Mouse (Mus musculus): ENCODE results near the gene Pbx4. TPM values are rescaled to one million over a fixed set of nuclear protein-coding genes. Genes with fewer than 3 reads are reported as not detected.

The Pbx4 gene
- total RNA-seq, 4 experiments from 2014 or later: not detected

DNA sequence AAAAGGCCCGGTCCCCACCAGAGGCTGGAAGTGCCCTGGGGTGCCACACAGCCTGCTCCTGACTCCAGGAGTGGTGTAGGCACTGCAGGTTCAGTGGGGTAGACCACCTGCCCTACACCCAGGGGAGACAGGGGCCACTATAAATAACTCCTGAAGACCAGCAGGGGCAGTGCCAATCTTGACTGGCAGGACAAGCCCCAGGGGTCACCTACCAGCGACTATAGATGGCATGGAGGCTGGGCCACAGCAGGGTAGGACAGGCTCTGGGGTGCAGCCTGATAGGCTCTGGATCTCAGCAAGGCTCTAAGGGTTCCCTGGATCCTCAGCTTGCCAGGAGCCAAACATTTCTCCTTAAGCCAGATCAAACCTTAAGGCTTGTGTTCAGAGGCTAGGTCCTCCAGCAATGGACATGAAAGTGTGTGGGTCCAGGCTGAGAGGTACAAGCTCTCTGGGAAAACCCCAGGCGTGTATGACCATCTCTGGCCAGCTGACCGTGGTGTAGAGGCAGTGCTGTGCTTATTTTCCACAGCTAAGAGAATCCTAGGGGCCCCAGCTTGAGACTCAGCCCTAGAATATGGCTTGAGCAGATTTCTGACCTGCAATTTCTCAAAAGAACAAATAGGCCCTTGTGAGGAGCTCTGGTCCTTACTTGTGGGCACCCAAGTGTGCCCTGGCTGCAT, 63.6 kb downstream of the Pbx4 start:
- no peak for DNase-seq (ENCODE audit: low spot score in 2 of 2)

DNA sequence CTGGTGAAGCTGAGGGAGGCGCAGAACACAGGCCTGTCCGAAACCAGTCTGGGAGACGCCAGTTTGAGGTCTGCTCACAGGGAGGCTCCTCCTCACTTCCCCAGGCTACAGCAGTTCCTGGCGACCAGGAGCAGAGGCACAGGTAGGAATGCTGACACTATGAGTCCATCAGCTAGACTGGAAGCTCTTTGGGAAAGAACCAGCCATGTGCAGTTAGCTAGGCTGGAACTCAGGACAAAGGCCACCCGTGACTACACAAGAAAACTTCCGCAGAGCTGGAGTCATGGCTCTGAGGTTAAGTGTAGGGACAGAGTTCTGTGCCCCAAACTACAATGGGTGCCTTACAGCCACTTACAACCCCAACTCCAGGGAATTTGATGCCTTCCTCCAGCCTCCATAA, 65.6 kb downstream of the Pbx4 start:
- no peak for DNase-seq (ENCODE audit: low spot score in 2 of 2)

DNA sequence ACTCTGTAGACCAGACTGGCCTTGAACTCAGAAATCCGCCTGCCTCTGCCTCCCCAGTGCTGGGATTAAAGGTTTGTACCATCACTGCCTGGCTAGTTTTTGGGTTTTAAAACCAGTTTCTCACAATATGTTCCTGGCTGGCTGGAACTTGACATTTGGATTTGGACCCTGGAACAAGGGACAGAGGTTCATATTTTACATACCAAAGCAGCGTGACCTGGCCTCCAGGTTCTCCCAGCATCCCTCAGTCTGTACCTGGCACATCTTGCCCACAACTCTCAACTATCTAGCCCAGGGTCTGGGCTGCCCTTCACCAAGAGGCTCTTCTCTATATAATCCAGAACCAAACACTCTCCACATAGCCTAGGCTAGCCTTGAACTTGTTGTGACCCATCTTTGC, 67.6 kb downstream of the Pbx4 start:
- DNase-seq (ENCODE audit: low spot score in 2 of 2): no peak

DNA sequence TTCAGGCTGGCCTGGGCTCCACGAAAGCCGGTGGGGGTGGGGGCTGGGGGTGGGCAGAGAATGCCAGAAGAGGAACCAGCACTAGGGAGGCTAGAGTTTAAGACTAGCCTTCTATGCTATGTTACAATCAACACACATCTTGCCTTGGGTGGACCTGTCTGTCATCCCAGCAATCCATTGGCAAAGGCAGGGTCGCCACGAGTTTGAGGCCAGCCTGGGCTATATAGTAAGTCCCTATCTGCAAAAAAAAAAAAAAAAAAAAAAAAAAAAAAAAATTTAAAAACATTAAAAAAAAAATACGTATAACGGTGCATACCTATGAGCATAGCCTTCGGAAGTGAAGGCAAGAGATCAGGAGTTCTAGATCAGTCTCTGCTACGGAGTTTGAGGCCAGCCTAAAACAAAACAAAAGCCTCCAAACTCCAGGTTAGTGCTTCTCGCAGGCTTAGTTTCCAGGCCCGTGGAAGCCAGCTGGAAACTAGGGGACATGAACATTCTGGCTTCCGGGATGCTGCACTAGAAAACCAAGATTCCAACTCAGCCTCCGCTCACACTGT, 68.7 kb downstream of the Pbx4 start:
- DNase-seq (ENCODE audit: low spot score in 2 of 2): no peak

DNA sequence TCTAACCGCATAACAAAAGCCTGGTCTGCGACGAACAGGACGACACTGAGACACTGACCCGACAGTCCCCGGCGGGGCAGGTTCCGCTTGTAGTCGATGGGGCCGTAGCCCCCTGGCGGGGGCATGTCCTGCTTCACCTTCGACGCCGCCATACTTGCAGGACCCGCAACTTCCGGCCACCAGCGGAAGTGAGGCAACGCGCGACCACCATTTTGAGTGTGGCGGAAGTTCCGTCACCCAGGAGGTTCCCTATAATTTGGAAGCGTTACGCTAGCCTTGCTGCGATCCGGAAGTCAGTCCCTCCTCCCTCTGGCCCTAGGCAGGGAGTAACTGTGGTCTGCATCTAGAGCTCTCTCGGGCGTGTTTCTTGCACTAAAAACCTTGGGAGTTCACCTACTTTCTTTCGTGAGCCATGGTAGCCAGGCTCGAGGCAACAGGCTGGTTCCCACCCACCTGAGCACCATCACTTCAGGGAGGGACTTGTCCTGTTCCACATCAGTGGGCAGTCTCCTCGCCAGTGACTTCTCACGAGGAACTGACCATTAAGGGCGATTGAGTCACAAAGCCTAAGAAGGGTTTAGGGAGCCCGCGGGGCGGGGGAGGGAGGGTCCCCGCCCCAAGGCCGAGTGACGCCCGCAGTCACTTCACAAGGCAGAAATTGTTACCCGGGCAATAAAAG, 69.3 kb downstream of the Pbx4 start:
- peak; percentile 94 to 95 for DNase-seq (ENCODE audit: low spot score in 2 of 2)

DNA sequence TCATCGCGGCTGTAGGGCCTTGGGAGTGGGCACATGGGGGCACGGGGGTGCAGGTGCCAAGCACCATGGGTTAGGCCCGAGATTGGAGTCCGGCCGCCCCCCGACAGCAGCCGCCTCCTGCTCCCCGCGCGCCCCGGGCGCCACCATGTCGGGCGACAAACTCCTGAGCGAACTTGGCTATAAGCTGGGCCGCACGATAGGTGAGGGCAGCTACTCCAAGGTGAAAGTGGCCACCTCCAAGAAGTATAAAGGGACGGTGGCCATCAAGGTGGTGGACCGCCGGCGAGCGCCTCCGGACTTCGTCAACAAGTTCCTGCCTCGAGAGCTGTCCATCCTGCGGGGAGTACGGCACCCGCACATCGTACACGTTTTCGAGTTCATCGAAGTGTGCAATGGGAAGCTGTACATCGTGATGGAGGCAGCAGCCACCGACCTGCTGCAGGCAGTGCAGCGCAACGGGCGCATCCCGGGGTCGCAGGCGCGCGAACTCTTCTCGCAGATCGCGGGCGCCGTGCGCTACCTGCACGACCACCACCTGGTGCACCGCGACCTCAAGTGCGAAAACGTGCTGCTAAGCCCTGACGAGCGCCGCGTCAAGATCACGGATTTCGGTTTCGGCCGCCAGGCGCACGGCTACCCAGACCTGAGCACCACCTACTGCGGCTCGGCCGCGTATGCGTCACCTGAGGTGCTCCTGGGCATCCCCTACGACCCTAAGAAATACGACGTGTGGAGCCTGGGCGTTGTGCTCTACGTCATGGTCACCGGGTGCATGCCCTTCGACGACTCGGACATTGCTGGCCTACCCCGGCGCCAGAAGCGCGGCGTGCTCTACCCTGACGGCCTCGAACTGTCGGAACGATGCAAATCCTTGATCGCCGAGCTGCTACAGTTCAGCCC, 70.1 kb downstream of the Pbx4 start, which contains the start of the genes Tssk6, Ndufa13 and Yjefn3:
TSS of gene Tssk6 (plus strand) at position 22 of the 900 bp plus-strand sequence.
TSS of gene Ndufa13 (minus strand) at position 396 of the 900 bp plus-strand sequence.
TSS of gene Yjefn3 (minus strand) at position 550 of the 900 bp plus-strand sequence.
- peak in 1 of 2 experiments; percentile 28 for DNase-seq (ENCODE audit: low spot score in 2 of 2)

DNA sequence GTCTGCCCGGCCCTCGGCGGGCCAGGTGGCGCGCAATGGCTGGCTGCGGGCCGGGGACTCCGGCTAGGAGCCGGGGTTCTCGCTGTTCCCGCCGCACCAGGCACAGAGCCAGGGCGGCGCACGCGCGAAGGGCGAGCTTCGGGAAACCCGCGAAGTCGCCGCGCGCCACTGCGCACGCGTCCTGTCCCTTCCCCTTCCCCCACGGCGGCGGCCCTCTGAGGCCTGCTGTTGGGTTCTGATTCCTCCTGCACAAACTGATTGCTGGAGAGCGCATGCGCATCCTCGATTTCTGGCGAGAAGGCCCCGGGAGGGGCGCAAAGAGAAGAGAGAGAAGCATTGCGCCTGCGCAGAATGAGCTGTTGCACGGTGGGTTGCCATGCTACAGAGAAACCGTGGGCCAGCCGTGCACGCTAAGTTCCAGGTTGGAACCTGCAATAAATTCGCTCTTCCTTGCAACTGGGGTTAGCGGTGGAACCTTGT, 70.8 kb downstream of the Pbx4 start:
- peak; percentile 96 to 99 for DNase-seq (ENCODE audit: low spot score in 2 of 2)

DNA sequence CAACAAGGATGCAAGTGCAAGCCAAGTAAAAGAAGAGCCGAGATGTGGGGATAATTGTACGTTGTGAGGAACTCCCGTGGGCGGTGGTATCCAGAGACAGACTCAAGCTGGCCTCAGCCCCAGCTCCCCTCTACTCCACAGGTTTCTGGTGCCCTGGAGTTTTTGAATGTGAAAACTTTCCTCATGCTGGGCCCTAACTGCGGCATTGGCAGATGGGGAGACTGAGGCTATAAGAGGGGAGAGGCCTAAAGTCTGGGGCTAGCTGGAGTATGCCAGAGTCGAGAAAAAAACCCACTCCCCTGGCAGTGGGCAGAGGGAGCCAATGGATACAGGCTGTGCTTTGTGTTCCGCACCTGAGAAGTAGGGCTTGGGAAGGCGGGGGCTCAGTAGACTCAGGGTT, 71.8 kb downstream of the Pbx4 start:
- DNase-seq (ENCODE audit: low spot score in 2 of 2): no peak

DNA sequence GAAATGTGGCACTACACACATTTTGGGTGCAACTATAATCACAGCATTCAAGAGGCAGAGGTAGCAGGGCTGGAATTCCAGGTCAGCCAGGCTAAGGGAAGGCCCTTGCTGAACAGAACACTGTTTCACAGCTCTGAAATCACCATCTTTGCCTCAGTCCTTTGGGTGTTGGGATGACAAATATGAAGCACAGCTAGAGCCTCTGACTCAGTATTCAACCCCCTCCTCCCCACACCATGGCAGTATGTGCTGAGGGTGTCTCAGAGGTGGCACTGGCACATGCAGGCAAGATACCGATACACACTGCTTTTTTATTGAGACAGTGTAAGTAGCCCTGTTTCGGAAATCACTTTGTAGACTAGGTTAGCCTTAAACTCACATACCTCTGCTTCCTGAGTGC, 74.0 kb downstream of the Pbx4 start:
- no peak for DNase-seq (ENCODE audit: low spot score in 2 of 2)

DNA sequence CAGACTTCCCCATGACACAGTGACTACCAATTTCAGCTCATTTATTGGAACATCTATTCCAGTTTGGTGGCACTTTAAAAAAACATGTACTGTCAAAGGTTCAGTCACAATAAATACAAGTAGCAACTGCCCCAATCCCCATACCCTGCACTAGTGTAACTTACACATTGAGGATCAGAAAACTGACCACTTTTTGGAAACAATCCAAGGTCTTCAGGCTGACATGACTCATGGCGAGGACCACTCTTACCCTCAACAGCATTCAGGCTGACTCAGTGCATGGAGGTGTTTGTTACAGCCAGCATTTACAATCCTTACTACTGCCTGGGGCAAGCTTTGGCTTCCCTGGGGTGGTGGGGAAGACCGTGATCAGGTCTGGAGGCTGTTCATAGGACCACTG, 74.8 kb downstream of the Pbx4 start:
- DNase-seq (ENCODE audit: low spot score in 2 of 2): no peak

DNA sequence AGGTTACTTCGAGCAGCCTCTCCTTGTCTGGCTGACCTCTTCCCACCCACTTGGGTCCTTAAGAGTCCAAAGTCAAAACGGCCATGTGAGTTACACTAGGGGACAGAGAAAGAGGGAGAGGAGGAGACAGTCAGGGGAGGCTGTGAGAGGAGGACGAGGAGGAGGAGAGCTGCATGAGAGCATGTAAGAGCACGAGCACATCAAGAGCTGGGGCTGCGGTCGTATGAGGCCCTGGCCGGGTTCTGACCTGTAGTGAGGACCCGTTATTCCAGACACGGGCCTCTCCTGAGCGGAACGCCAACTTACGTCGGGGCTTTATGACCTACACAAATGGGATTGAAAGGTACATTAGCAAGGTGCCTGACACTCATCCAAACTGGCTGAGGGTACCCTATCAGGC, 79.6 kb downstream of the Pbx4 start:
- no peak for DNase-seq (ENCODE audit: low spot score in 2 of 2)

DNA sequence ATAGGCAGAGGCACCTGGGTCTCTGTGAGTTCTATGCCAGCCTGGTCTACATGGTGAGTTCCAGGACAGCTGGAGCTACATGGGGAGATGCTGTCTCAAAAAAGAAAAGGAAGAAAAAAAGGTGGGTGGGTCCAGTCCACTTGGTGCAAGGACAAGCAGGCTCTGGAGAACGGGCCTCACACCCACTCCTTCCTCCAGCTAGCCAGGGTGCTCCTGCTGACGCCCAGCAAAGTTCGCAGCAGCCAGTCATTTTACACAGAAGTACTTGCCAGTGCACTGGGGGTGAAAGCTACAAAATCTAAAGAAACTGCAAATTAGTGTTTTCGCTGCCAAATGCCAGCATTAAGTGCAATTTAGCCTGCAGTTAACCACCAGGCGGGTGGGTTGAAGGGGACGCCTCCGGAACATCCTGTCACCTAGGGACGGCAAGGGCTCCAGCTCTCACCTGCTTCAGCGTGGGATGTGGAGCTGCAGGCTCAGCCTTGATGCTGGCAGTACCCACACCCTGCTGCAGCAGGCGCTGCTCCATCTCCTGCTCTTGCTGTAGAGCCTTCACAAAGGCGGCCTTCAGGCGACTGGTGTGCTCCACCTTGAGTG, 80.3 kb downstream of the Pbx4 start:
- DNase-seq (ENCODE audit: low spot score in 2 of 2): no peak

DNA sequence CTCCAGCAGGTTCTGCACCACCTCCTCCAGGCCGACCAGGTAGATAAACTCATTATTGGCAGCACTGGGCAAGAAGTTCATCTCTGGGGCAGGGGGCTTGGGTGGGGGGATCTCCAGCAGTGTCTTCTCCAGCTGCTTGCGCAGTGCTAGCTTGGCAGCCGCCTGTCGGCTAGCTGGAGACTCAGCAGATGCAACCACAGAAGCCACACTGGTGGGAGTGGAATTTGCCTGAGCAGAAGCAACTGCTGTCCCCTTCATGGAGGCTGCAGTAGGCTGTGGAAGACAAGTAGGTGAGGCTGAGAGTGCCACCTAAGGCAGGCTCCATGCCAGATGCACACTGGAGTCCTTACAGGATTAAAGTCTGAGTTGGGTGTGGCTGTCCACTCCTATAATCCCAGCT, 82.2 kb downstream of the Pbx4 start:
- no peak for DNase-seq (ENCODE audit: low spot score in 2 of 2)

DNA sequence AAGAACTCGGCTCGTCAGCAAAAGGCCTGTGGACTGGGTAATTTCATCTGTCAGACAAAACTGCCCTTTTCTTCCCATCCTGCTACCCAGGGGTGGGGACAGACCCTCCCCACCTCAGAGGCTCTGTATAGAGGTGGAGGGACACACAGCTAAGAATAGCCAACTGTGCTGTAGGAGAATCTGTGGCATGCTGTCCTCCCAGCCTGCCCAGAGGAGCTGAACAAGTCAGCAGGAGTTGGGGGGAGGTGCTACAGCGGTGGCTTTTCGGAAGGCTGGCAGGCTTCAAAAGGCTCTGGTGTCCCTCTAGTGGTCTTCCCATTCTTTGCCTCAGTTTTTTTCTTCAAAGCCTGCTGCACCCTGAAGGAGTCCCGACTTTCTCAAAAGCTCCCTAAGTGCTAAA, 83.5 kb downstream of the Pbx4 start:
- peak in 1 of 2 experiments; percentile 18 for DNase-seq (ENCODE audit: low spot score in 2 of 2)

DNA sequence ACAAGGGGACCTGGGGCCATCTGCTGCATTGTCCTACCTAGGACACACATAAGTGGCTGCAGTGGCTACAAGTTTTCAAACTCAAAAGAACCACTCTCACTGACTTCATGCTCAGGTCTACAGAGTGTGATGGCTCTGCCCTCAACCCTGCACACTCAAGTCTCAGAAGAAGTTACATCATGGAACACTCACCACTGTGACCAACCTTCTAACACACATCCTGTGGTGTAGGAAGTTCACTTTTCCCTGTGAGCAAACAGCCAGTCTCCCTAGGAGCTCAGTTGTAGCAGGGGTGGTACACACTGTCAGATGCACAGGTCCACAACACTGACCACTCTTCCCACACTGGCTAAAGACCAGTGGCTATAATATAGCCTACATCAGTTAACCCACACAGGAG, 86.2 kb downstream of the Pbx4 start:
- no peak for DNase-seq (ENCODE audit: low spot score in 2 of 2)

DNA sequence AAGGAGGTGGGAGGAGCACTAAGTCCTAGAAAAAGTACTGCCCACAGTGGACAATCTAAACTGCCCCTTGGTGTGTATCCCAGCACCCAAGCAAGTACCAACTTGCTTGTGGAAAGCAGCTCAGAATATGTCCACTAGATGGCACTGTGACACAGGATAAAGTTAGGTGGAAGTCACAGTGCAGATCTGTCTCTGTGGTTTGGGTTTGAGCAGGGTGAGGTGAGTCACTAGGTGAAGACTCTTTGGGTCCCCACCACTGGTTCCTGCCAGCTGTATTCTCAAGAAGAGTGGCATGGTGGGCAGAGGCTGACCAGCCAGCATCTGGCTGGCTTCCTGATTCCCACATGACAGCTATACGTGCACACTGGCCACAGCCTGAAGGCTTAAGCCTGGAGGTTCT, 86.7 kb downstream of the Pbx4 start:
- peak in 1 of 2 experiments; percentile 52 for DNase-seq (ENCODE audit: low spot score in 2 of 2)

DNA sequence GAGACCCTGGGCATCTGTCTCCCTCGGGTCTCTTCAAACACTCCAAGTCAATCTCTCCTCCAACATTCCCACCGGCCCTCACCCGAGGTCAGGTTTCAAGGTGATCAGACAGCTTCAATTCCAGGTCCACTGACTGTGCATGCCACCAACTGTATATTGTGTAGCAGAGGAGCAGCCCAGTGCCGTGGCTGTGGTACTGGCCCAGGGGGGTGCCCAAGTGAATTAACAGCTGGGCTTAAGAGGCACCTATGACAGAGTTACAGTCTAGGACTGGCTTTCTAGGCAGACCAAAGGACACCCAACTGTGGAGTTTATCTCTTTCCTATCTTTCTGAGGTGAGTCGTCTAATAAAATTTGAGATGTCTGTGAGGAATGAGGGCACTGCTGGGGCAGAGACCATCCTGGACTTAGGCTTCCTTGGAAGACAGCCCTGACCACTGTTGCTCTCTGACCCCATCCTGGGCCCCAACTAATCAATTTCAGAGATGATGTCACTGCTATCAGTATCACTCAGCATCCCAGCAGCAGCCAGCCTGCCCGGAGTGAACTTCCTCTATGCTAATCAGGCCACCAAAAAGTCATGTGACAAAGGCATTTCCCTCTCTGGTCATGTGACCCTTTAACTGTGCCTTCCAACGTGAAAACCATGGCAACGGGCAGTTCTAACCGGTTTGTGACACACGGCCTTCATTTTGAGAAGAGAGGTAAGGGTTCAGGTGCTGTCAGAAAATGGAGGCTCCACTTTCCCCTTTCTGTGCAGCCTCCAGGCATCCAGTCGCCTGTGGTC, 87.8 kb downstream of the Pbx4 start:
- no peak for DNase-seq (ENCODE audit: low spot score in 2 of 2)

DNA sequence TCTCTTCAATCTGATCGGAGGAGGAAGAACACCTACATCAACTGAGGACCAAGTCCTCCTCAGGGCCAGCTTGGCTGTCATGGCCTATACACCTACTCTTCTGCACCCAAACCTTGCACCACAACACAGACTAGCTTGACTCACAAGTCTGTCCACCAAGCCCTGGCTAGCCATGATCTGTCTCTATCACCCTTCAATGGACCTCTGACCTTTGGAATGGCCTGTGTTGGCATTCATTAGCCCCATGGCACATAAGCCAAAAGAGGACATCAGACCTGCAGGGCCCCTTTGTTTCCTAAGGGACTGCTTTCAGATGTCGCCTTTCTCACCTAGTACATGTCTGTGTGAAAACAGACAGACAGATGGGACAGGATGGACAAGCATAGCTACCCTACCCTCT, 88.8 kb downstream of the Pbx4 start:
- no peak for DNase-seq (ENCODE audit: low spot score in 2 of 2)

All from gastrocnemius, adult 8-10 months (tissue).